In the genomic region with DNA sequence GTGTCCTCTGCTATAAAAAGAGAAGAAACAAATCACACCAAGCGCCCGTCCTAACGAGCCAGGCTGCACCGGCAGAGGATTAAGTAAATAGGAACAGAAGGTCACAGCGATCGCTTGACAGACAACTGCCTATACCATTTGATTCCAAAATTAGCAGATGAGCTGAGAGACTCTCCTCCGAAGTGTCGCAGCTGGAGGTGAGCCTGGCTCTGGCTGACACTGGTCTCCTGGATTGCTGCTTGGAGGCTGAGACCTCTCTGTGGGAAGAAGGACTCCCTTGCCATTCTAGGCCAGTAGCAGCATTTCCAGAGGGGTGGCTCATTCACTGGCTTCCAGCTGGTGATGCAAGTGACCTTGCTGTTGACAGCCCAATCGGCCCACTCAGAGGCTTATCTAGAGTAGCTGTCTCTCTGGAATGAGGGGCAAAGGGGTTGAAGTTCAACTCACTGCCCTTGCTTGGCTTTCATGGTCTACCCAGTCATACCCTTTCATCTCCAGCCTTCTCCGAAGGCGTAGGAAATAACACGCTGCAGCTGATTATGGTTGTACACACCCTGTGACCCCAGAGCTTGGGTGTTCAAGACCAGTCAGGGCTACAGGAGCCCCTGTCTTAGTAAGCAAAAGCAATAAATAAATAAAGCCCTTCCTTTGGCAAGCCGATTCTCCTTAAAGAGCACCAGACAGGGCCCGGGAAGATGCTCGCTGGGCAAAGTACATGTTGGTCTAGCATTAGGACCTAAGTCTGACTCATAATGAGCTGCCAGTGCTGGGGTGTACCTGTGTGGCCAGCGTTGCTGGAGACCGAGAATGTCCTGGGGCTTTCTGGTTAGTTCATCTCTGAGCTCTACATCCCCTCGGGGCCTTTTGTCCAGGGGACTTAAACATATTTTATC, we compare ENCODE assay signal across 13 mouse cellular contexts.
DNase-seq lines count a peak whose midpoint lies in the region; ATAC-seq and TF ChIP-seq lines count a peak whose summit lies in the region.
"Had no signal": no experiment of that assay in that cellular context is flagged by ENCODE, and none has a peak within 500 bp of the region (broad histone marks: within the 10 kb centered on the region; RNA-seq: fewer than 3 reads in every experiment).

No protein-coding gene starts in this region.

- ATAC-seq in heart, embryonic 11.5 days (replicated peaks; ENCODE audit: insufficient number of reproducible peaks, low FRiP score, low TSS enrichment), result no peak
- peak; percentile 16; the same call in 1 of the 2 replicates for ATAC-seq in intestine, embryonic 15.5 days
- ATAC-seq in liver, postnatal 0 days, result peak; percentile 11; the same call in 1 of the 2 replicates
- ATAC-seq: hindbrain, postnatal 0 days had no signal

- 35% methylated on average over 18 of the region's 18 CpGs for WGBS in heart, embryonic 11.5 days (ENCODE audit: insufficient replicate concordance)
- 47% methylated on average over 18 of the region's 18 CpGs for WGBS in intestine, embryonic 15.5 days
- 58% methylated on average over 18 of the region's 18 CpGs for WGBS in liver, postnatal 0 days (ENCODE audit: insufficient replicate concordance)

- no peak overlapping the region for H3K9ac ChIP-seq in heart, embryonic 11.5 days (ENCODE audit: low read depth, low read length)
- H3K9ac ChIP-seq in intestine, embryonic 15.5 days, result no peak overlapping the region
- no peak overlapping the region for H3K9ac ChIP-seq in liver, postnatal 0 days (replicated peaks)
- H3K9ac ChIP-seq: limb, embryonic 15.5 days; neural tube, embryonic 15.5 days had no signal

- no peak for TF ChIP-seq CTCF in liver, postnatal 0 days (IDR thresholded peaks at IDR 0.05; ENCODE audit: low read depth)

- peak overlapping the region; percentile 28 for H3K4me2 ChIP-seq in heart, embryonic 11.5 days
- no peak overlapping the region; the same call in 1 of the 2 replicates for H3K4me2 ChIP-seq in intestine, embryonic 15.5 days (replicated peaks)
- no peak overlapping the region; the same call in 1 of the 2 replicates for H3K4me2 ChIP-seq in liver, postnatal 0 days (ENCODE audit: low read depth, low read length)
- H3K4me2 ChIP-seq: limb, embryonic 15.5 days; neural tube, embryonic 15.5 days had no signal

- no peaks in the 10 kb centered on the region for H3K36me3 ChIP-seq in heart, embryonic 11.5 days (ENCODE audit: control insufficient read depth, insufficient read depth, low read length)
- no peaks in the 10 kb centered on the region for H3K36me3 ChIP-seq in intestine, embryonic 15.5 days
- H3K36me3 ChIP-seq in liver, postnatal 0 days (replicated peaks; ENCODE audit: insufficient read depth, low read length), result no peaks in the 10 kb centered on the region
- H3K36me3 ChIP-seq: limb, embryonic 15.5 days; neural tube, embryonic 15.5 days had no signal

- H3K27me3 ChIP-seq in heart, embryonic 11.5 days (ENCODE audit: control insufficient read depth, insufficient read depth, low read length), result peaks cover 31% of the 10 kb centered on the region
- no peaks in the 10 kb centered on the region for H3K27me3 ChIP-seq in intestine, embryonic 15.5 days (replicated peaks)
- no peaks in the 10 kb centered on the region for H3K27me3 ChIP-seq in liver, postnatal 0 days (ENCODE audit: insufficient read depth, low read length)
- H3K27me3 ChIP-seq: neural tube, embryonic 15.5 days had no signal

- no peak for DNase-seq in heart, adult 9 months (ENCODE audit: low spot score in 2 of 2)
- peak; percentile 81 for DNase-seq in adrenal gland, adult 8-10 months
- DNase-seq in liver, postnatal 0 days, result no peak
- no peak for DNase-seq in frontal cortex, postnatal 14 days (ENCODE audit: low spot score in 2 of 2)
- DNase-seq in left cerebral cortex, postnatal 36 days (ENCODE audit: low spot score in 2 of 2), result no peak
- DNase-seq: cerebellum, postnatal 10 days; kidney, postnatal 4 days; right cerebral cortex, adult 18-20 months had no signal

- no peak overlapping the region for H3K4me3 ChIP-seq in heart, embryonic 11.5 days (ENCODE audit: low read depth, low read length)
- no peak overlapping the region for H3K4me3 ChIP-seq in intestine, embryonic 15.5 days (replicated peaks)
- no peak overlapping the region for H3K4me3 ChIP-seq in liver, postnatal 0 days (ENCODE audit: low read depth, low read length)
- H3K4me3 ChIP-seq: limb, embryonic 15.5 days; neural tube, embryonic 15.5 days had no signal

- peaks cover 18% of the 10 kb centered on the region; the same call in 1 of the 2 replicates for H3K4me1 ChIP-seq in heart, embryonic 11.5 days (ENCODE audit: control insufficient read depth, insufficient read depth, low read length)
- H3K4me1 ChIP-seq in intestine, embryonic 15.5 days (replicated peaks), result peaks cover 13% of the 10 kb centered on the region
- H3K4me1 ChIP-seq in liver, postnatal 0 days (ENCODE audit: insufficient read depth), result peaks cover 24% of the 10 kb centered on the region

- no peak overlapping the region for H3K27ac ChIP-seq in heart, embryonic 11.5 days (ENCODE audit: low read depth, low read length)
- H3K27ac ChIP-seq in intestine, embryonic 15.5 days, result no peak overlapping the region
- H3K27ac ChIP-seq in liver, postnatal 0 days (ENCODE audit: low read depth), result peak overlapping the region; percentile 72
- H3K27ac ChIP-seq: hindbrain, postnatal 0 days; limb, embryonic 15.5 days; neural tube, embryonic 15.5 days had no signal

- intact Hi-C loops in left cerebral cortex, postnatal 36 days (cut with DNase I), result no loop called here

- H3K9me3 ChIP-seq in heart, embryonic 11.5 days (replicated peaks; ENCODE audit: control insufficient read depth, low read length), result no peaks in the 10 kb centered on the region
- no peaks in the 10 kb centered on the region for H3K9me3 ChIP-seq in intestine, embryonic 15.5 days
- no peaks in the 10 kb centered on the region for H3K9me3 ChIP-seq in liver, postnatal 0 days (ENCODE audit: low read length)
- H3K9me3 ChIP-seq: limb, embryonic 15.5 days; neural tube, embryonic 15.5 days had no signal

- TF ChIP-seq EP300 in liver, postnatal 0 days (IDR thresholded peaks at IDR 0.05; ENCODE audit: low read depth), result no peak
